Mouse (Mus musculus) brain, embryonic 18.5 days (tissue): ENCODE data around the gene Castor2.

Experiments
- DNase-seq: peaks from one replicate; pipeline ENCODE4 v3.0.0-alpha.2; 2012; ENCODE audit warnings: low read depth, low spot score

The Castor2 gene

GRCm38 (mm10) chr5:134099496-134100211 lies at the start of gene Castor2:
TSS of gene Castor2 (plus strand) at chr5:134099711.
- peak; percentile 89 for DNase-seq

GRCm38 (mm10) chr5:134050711-134051110 lies 48.8 kb upstream of the Castor2 start:
- DNase-seq: no peak

- no peak for DNase-seq
These were observed 46.9 kb upstream of the Castor2 start for GRCm38 (mm10) chr5:134052614-134053013.

- no peak for DNase-seq
These were observed 45.0 kb upstream of the Castor2 start for GRCm38 (mm10) chr5:134054496-134054895.

DNA sequence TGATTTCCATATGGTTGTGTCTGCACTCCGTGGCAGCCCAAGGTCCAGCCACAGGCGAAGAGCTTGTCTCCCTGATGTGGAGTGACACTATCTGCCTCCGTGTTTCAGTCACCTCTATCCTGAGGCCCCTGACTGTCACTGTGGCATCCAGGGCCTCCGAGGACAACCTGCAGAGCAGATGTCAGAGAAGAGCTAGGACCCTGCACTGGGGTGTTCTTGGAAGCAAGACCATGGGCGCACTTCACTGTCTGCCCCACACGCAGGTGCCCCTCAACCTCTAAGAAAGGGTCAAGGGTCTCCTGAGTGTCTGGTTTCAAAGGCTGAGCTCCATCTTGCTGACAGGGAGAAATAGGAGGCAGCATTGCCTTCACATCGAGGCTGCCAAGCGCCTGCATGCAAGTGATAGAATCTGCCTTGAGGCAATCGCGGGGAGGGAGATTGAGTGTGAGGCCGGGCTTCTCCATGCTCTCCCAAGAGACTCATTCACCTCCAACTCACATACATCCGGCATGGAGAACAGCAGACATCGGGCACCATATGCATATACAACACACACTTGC lies 40.6 kb upstream of the Castor2 start:
- no peak for DNase-seq

GRCm38 (mm10) chr5:134063362-134064064 lies 36.0 kb upstream of the Castor2 start:
- DNase-seq: peak; percentile 75

DNA sequence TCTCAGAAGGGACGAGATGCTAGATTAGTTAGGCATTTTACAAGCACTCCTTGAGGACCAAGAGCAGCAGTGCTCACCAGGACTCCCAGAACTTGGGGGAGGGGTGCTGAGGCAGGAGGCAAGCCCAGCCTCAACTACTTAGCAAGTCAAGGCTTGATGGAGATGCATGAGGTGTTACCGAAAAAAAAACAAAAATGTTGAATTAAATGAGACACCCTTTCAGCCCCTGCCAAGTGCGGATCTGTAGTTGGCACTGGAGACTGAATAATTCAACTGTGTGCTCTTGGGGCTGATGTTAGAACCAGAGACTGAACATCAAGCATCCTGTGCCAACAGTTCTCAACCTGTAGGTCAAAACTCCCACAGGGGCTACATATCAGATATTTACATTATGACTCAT lies 33.2 kb upstream of the Castor2 start:
- DNase-seq: no peak

- no peak for DNase-seq
These were observed 31.6 kb upstream of the Castor2 start for GRCm38 (mm10) chr5:134067924-134068323.

DNA sequence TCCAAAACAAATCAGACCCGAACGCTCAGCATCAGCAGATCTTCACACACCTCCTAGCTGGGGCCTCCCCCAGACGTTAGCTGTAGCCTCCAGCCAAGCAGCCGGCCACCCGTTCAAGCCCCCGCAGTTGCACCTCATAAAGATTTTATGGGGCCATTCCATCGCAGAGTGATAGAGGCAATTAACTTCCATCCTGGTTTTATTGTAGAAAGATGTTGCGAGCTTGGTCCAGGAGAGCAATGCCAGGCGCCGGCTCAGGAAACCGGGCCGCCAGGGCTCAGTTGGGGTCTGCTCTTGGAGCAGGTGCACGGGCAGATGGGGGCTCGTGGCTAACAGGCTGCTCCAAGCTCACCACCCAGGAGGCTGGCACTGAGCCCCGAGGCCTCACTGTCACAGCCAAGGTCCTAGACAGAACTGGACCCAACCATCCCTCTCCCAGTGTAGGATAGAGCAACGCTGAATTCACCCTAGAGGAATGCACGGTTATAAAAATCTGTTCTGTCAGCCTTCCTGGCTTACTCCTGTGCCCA lies 25.9 kb upstream of the Castor2 start:
- no peak for DNase-seq

- no peak for DNase-seq
These were observed 25.1 kb upstream of the Castor2 start for GRCm38 (mm10) chr5:134074368-134074767.

GRCm38 (mm10) chr5:134076175-134076574 lies 23.3 kb upstream of the Castor2 start:
- DNase-seq: no peak

GRCm38 (mm10) chr5:134080685-134081548 lies 18.6 kb upstream of the Castor2 start:
- DNase-seq: no peak

DNA sequence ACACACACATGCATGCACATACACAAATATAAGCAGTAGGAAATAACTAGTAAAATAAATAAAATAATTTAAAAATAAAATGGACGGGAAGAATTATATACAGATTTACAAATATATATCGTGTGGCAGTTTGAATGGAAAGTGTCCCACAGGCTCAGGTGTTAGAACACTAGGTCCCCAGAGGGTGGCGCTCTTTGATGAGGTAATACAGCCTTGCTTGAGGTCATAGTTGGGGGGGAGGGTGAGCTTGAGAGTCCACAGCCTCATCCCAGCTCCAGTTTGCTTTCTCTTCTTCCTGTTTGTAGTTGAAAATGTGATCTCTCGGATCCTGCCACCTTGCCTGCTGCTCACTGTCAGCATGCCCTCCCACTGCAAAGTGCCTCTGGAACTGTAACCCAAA lies 14.3 kb upstream of the Castor2 start:
- no peak for DNase-seq

GRCm38 (mm10) chr5:134085887-134086639 lies 13.4 kb upstream of the Castor2 start:
- DNase-seq: no peak

GRCm38 (mm10) chr5:134087211-134087610 lies 12.3 kb upstream of the Castor2 start:
- no peak for DNase-seq

- no peak for DNase-seq
These were observed 3.7 kb upstream of the Castor2 start for GRCm38 (mm10) chr5:134095766-134096165.

GRCm38 (mm10) chr5:134098341-134098902 lies 1.1 kb upstream of the Castor2 start:
- no peak for DNase-seq

DNA sequence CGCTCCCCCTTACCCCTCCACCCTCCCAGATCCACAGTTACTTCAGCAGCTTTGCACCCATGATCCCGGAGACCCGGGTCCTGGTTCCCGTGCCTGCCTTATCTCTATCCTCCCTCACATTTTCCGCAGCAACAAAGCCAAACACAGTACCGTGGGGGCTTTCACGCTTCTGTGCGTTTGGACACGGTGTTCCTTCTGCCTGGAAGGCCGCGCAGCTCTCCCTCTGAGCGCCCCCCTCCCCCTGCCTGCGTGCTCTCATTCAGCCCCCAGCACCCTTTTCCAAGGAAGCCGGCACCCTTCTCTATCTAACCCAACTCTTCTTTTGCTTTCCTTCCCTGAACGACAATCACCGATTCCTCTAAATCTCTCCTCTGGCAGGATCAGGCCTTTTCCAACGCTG lies 535 bp upstream of the Castor2 start:
- DNase-seq: peak; percentile 30

GRCm38 (mm10) chr5:134100232-134100771 lies 791 bp downstream of the Castor2 start:
- DNase-seq: no peak

GRCm38 (mm10) chr5:134101322-134101721 lies 1.8 kb downstream of the Castor2 start:
- DNase-seq: no peak
